Mouse (Mus musculus): Measurements from ENCODE around the gene 1700018F24Rik. TPM values are rescaled to one million over a fixed set of nuclear protein-coding genes. Genes with fewer than 3 reads are reported as not detected.
"Not testable (repeated sequence)": the region's sequence is repeated elsewhere in the genome, so short reads cannot be mapped to it uniquely, and the experiment has no call there.

The 1700018F24Rik gene
- total and polyA plus RNA-seq, 3 experiments, result not detected

DNA sequence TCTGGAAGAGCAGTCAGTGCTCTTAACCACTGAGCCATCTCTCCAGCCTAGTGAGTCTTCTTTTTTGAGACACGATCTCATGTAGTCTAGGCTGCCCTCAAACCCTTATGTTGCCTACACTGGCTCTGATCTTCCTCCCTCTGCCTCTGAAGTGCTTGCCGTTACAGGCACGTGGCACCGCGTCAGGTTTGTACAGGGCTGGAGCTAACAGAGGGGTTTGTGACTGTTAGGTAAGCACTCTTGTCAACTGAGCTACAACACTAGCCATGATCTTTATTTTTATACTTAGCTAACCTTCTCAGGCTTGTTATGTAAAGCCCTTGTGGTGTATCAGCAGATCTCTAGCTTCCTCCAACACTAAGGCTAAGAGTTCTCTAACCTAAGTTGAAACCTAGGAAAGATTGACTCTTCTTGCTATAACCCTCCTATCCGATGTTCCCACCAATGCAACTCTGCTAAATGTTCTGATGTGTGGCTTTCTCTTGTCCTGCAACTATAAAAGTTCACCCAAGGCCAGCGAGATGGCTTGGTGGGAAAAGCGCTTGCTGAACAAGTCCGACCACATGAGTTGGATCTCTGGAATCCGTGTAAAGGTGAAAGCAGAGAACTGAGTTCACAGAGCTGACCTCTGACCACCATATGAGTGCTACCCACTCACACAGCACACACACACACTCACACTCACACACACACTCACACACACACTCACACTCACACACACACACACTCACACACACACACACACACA is 39.2 kb downstream of the 1700018F24Rik start:
- dilution Hi-C loops (cut with MboI; ENCODE audit: extremely low pct_ligation_motif_present, extremely low pct_unique_long_range_greater_than_20kb, low sequenced_read_pairs), result no loop called here
- H3K9me3 ChIP-seq (replicated peaks; ENCODE audit: low read length), result no peaks in the 10 kb centered on the region
- H3K4me3 ChIP-seq (replicated peaks in 1 of 3; ENCODE audit: low read depth in 2 of 3, low read length in 2 of 3, poor library complexity in 1 of 3), result no peak overlapping the region

DNA sequence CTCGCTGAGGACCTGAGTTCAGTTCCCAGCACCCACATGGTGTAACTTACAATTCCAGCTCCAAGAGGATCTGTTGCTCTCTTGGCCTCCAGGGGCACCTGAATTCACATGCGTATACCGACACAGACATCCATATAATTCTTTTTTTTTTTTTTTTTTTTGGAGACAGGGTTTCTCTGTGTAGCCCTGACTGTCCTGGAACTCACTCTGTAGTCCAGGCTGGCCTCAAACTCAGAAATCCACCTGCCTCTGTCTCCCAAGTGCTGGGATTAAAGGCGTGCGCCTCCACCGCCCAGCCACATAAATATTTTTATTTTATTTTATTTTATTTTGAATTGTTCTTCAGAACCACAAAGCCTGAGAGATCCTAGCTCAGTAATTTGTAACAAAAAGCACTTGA is 40.4 kb downstream of the 1700018F24Rik start:
- peak overlapping the region; percentile 74 for H3K4me2 ChIP-seq (ENCODE audit: insufficient read depth, low read depth, poor library complexity, severe bottlenecking)
- H3K79me2 ChIP-seq (replicated peaks; ENCODE audit: control insufficient read depth, extremely low read depth, insufficient read depth, poor library complexity, severe bottlenecking), result peaks cover 36% of the 10 kb centered on the region
- H3K9ac ChIP-seq (ENCODE audit: insufficient read depth, low read depth); H3K27me3 ChIP-seq (replicated peaks); dilution Hi-C loops (cut with MboI; ENCODE audit: extremely low pct_ligation_motif_present, extremely low pct_unique_long_range_greater_than_20kb, low sequenced_read_pairs); DNase-seq (ENCODE audit: extremely low read depth); H3K9me3 ChIP-seq (replicated peaks; ENCODE audit: low read length); H3K27ac ChIP-seq (ENCODE audit: insufficient read depth, low read depth): not testable (repeated sequence)
- H3K4me1 ChIP-seq (ENCODE audit: control insufficient read depth in 1 of 2, insufficient read depth in 2 of 2), result peaks cover 5 to 16% of the 10 kb centered on the region in 2 experiments; a peak in 3 of 4 replicates
- peaks cover 0 to 16% of the 10 kb centered on the region in 2 experiments for H3K36me3 ChIP-seq (replicated peaks in 1 of 2; ENCODE audit: control insufficient read depth in 1 of 2, insufficient read depth in 1 of 2, low read length in 1 of 2)
- peak overlapping the region in 1 of 3 experiments; percentile 67 for H3K4me3 ChIP-seq (replicated peaks in 1 of 3; ENCODE audit: low read depth in 2 of 3, low read length in 2 of 3, poor library complexity in 1 of 3)
- in situ Hi-C loops (cut with MboI; ENCODE audit: low pct_ligation_motif_present, low pct_unique_long_range_greater_than_20kb, low sequenced_read_pairs), result loop anchor here (5.0 kb wide), 1 partner anchor 86 kb away; no protein-coding TSS in a partner anchor

More for the DNA sequence above, 39.2 kb downstream of the 1700018F24Rik start:
- peaks cover 30% of the 10 kb centered on the region for H3K79me2 ChIP-seq (replicated peaks; ENCODE audit: control insufficient read depth, extremely low read depth, insufficient read depth, poor library complexity, severe bottlenecking)
- H3K4me2 ChIP-seq (ENCODE audit: insufficient read depth, low read depth, poor library complexity, severe bottlenecking), result no peak overlapping the region
- H3K36me3 ChIP-seq (replicated peaks in 1 of 2; ENCODE audit: control insufficient read depth in 1 of 2, insufficient read depth in 1 of 2, low read length in 1 of 2), result peaks cover 0 to 13% of the 10 kb centered on the region in 2 experiments
- peaks cover 2% of the 10 kb centered on the region for H3K27me3 ChIP-seq (replicated peaks)
- DNase-seq (ENCODE audit: extremely low read depth), result no peak
- TF ChIP-seq MYC (IDR thresholded peaks at IDR 0.05; ENCODE audit: low read depth, low read length), result no peak
- no peak for TF ChIP-seq ELF1 (IDR thresholded peaks at IDR 0.05; ENCODE audit: low read depth, low read length)
- no peak for TF ChIP-seq TCF12 (IDR thresholded peaks at IDR 0.05; ENCODE audit: low read depth, low read length)
- no peak for TF ChIP-seq RAD21 (IDR thresholded peaks at IDR 0.05; ENCODE audit: low read depth, low read length)
- TF ChIP-seq IRF4 (IDR thresholded peaks at IDR 0.05; ENCODE audit: low read depth, low read length), result no peak
- no peak for TF ChIP-seq ZC3H11A (IDR thresholded peaks at IDR 0.05; ENCODE audit: low read depth, low read length)
- no peak overlapping the region for H3K9ac ChIP-seq (ENCODE audit: insufficient read depth, low read depth)
- H3K4me1 ChIP-seq (ENCODE audit: control insufficient read depth in 1 of 2, insufficient read depth in 2 of 2), result peaks cover 5 to 16% of the 10 kb centered on the region in 2 experiments; a peak in 3 of 4 replicates
- H3K27ac ChIP-seq (ENCODE audit: insufficient read depth, low read depth), result no peak overlapping the region
- in situ Hi-C loops (cut with MboI; ENCODE audit: low pct_ligation_motif_present, low pct_unique_long_range_greater_than_20kb, low sequenced_read_pairs), result loop anchor here (5.0 kb wide), 1 partner anchor 85 kb away; no protein-coding TSS in a partner anchor

DNA sequence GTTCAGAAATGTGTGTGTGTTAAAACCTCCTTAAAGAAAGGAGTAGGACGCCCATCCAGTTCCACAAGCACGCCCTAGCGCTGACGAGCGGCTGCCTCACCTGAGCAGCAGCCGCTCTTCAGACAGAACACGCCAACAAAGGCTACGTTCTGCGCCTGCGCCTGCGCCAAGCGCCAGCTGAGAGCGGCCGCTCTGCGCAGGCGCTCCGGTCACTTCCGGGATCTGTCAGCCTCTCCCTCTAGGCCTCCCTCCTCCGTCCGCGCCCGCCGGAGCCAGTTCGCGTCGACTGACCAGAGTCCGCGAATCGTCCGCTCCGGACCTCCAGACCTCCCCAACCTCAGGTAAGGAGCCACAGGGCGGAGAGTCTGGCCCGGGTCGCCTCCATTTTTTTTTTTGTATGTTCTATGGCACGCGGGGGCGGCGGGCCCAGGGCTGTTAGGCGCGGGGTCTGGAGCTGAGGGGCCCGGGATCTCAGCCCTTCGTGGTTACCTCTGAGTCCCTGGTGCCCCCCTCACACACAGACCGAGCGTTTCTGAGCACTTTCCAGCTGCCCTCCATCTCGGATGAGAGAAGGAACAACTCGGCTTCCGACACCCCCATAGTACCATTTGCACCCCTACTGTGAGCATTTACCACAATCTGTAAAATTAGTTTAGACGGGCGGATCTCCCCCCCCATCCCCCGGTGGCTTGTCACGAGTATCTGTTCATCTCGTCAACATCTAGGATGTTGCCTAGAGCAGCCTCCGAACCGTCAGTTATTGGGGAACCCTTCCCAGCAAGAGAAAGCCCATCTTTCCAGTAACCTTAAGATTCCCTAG is 41.1 kb downstream of the 1700018F24Rik start, which contains the start of the genes Arpc1a and Kpna7:
Gene Arpc1a (plus strand): TSS at position 199 of the 820 bp plus-strand sequence.
Gene Kpna7 (minus strand): TSS at position 399 of the 820 bp plus-strand sequence.
- H3K36me3 ChIP-seq (replicated peaks in 1 of 2; ENCODE audit: control insufficient read depth in 1 of 2, insufficient read depth in 1 of 2, low read length in 1 of 2), result peaks cover 4 to 22% of the 10 kb centered on the region in 2 experiments
- H3K27ac ChIP-seq (ENCODE audit: insufficient read depth, low read depth), result no peak within 1 kb of the TSS
- peak; percentile 94 for DNase-seq (ENCODE audit: extremely low read depth)
- H3K9me3 ChIP-seq (replicated peaks; ENCODE audit: low read length), result peaks cover 2% of the 10 kb centered on the region
- dilution Hi-C loops (cut with MboI; ENCODE audit: extremely low pct_ligation_motif_present, extremely low pct_unique_long_range_greater_than_20kb, low sequenced_read_pairs), result no loop called here
- peaks cover 42% of the 10 kb centered on the region for H3K79me2 ChIP-seq (replicated peaks; ENCODE audit: control insufficient read depth, extremely low read depth, insufficient read depth, poor library complexity, severe bottlenecking)
- in situ Hi-C loops (cut with MboI; ENCODE audit: low pct_ligation_motif_present, low pct_unique_long_range_greater_than_20kb, low sequenced_read_pairs), result loop anchor here (5.0 kb wide), 1 partner anchor 87 kb away; no protein-coding TSS in a partner anchor
- peaks cover 2% of the 10 kb centered on the region for H3K27me3 ChIP-seq (replicated peaks)
- peak within 1 kb of the TSS; percentile 67 to 87 (median 71) for H3K4me3 ChIP-seq (replicated peaks in 1 of 3; ENCODE audit: low read depth in 2 of 3, low read length in 2 of 3, poor library complexity in 1 of 3)
- peak within 1 kb of the TSS; percentile 99 for H3K9ac ChIP-seq (ENCODE audit: insufficient read depth, low read depth)
- peak within 1 kb of the TSS; percentile 83 for H3K4me2 ChIP-seq (ENCODE audit: insufficient read depth, low read depth, poor library complexity, severe bottlenecking)
- peaks cover 5 to 16% of the 10 kb centered on the region in 2 experiments; a peak in 3 of 4 replicates for H3K4me1 ChIP-seq (ENCODE audit: control insufficient read depth in 1 of 2, insufficient read depth in 2 of 2)
- TF ChIP-seq POLR2AphosphoS2 (IDR thresholded peaks at IDR 0.05; ENCODE audit: low read depth, low read length) (peak; percentile 54; the same call in 1 of the 2 replicates), CHD2 (IDR thresholded peaks at IDR 0.05; ENCODE audit: low read length) (peak; percentile 26; the same call in 1 of the 2 replicates), NRF1 (IDR thresholded peaks at IDR 0.05; ENCODE audit: low read depth, low read length) (peak; percentile 100), BHLHE40 (IDR thresholded peaks at IDR 0.05; ENCODE audit: low read depth, low read length) (peak; percentile 81), ZC3H11A (IDR thresholded peaks at IDR 0.05; ENCODE audit: low read depth, low read length) (no peak), MAX (IDR thresholded peaks at IDR 0.05; ENCODE audit: low read length) (peak; percentile 59; the same call in 1 of the 2 replicates), TBP (conservative IDR thresholded peaks at IDR 0.05; ENCODE audit: low read depth, low read length) (peak; percentile 81), POLR2A (IDR thresholded peaks at IDR 0.05; ENCODE audit: low read depth, low read length) (peak; percentile 86), SMC3 (IDR thresholded peaks at IDR 0.05; ENCODE audit: low read depth, low read length) (no peak), CTCF (conservative IDR thresholded peaks at IDR 0.05 in 1 of 2, IDR thresholded peaks at IDR 0.05 in 1 of 2; ENCODE audit: low read depth in 2 of 2, low read length in 2 of 2) (no peak), CHD1 (IDR thresholded peaks at IDR 0.05; ENCODE audit: low read depth, low read length) (no peak), ETS1 (conservative IDR thresholded peaks at IDR 0.05; ENCODE audit: low read depth, low read length) (peak; percentile 45), JUND (conservative IDR thresholded peaks at IDR 0.05; ENCODE audit: low read depth, low read length) (no peak), GABPA (IDR thresholded peaks at IDR 0.05; ENCODE audit: insufficient replicate concordance, low read depth, low read length) (no peak), PAX5 (IDR thresholded peaks at IDR 0.05; ENCODE audit: low read length) (no peak), USF2 (conservative IDR thresholded peaks at IDR 0.05; ENCODE audit: low read depth, low read length) (no peak), JUN (IDR thresholded peaks at IDR 0.05; ENCODE audit: insufficient read depth, low read depth, low read length) (no peak)
